Mouse (Mus musculus) induced T-regulatory cell, adult 2 months (primary cell): ENCODE measurements around the gene Abhd17a.
A peak's percentile ranks its signal among the peaks of the same experiment; 100 is the strongest.

Source experiments
- DNase-seq: peaks from one replicate; pipeline ENCODE4 v3.0.0-alpha.2; 2012; ENCODE audit warnings: low read depth

Gene Abhd17a

GRCm38 (mm10) chr10:80545590-80545989 lies 44.6 kb downstream of the Abhd17a start:
- DNase-seq, result no peak

GRCm38 (mm10) chr10:80543873-80544272 lies 46.3 kb downstream of the Abhd17a start:
- DNase-seq, result no peak

- DNase-seq, result no peak
These were observed 50.6 kb downstream of the Abhd17a start for GRCm38 (mm10) chr10:80539493-80539892.

- peak; percentile 95 for DNase-seq
These were observed 51.3 kb downstream of the Abhd17a start, which contains the start of gene Atp8b3 for GRCm38 (mm10) chr10:80538710-80539394. Gene Atp8b3, minus strand, starts transcription at chr10:80539124.

- DNase-seq, result no peak
These were observed 52.0 kb downstream of the Abhd17a start for GRCm38 (mm10) chr10:80538180-80538579.

GRCm38 (mm10) chr10:80535711-80536110 lies 54.4 kb downstream of the Abhd17a start:
- DNase-seq, result peak; percentile 59

GRCm38 (mm10) chr10:80535071-80535470 lies 55.1 kb downstream of the Abhd17a start:
- peak; percentile 72 for DNase-seq

GRCm38 (mm10) chr10:80533704-80534103 lies 56.4 kb downstream of the Abhd17a start:
- no peak for DNase-seq
